Mouse (Mus musculus) kidney, adult 9 months (tissue): ENCODE measurements around the gene Tmem233.

ENCODE experiments used
- DNase-seq: peaks from one replicate; pipeline ENCODE4 v3.0.0; 2022

Gene Tmem233

GRCm38 (mm10) chr5:116026561-116026960, 56.5 kb downstream of the Tmem233 start:
- no peak for DNase-seq

DNA sequence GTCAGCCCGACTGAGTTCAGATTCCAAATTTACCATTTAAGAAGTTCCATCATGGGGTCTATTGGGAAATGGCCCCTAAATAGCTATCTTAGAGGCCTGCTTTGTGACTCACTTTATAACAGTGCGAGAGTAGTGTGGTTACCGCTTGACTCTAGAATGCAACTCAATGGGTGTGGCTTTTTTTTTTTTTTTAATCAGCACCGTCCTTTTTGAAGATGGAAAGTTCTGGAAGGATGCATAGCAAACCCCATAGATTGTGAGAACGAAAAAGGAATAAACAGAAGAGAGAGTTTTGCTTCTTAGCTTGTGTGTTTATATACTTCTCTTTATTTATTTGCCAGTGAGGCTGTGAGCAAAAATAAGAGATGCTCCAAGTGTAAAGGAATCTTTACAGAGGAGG, 56.9 kb downstream of the Tmem233 start:
- DNase-seq = no peak

- peak; percentile 95 for DNase-seq
Observed at GRCm38 (mm10) chr5:116024327-116024739, 58.7 kb downstream of the Tmem233 start, which contains the start of gene Prkab1. TSS of gene Prkab1 (minus strand) at chr5:116024508.

DNA sequence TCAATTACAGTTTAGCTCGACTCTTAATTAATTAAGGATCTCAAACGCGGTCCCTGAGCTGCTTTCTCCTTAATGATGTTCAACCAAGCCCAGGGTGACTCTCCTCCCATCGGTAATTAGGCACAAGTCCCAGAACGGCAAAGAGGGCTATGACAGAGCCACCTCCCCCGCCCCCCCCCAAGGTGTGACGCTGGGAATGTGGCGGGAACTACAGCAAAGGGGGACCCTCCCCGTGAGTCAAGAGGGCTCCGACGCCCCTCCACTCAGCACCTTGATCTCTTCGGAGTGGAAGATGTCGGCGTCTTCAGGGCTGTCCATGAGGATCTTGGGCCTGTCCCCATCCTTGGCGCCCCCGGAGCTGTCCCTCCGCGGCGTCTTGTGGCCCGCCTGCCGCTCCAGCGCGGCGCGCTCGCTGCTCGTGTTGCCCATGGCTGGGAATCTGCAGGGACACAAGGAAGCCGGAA, 59.2 kb downstream of the Tmem233 start:
- DNase-seq = peak; percentile 52

DNA sequence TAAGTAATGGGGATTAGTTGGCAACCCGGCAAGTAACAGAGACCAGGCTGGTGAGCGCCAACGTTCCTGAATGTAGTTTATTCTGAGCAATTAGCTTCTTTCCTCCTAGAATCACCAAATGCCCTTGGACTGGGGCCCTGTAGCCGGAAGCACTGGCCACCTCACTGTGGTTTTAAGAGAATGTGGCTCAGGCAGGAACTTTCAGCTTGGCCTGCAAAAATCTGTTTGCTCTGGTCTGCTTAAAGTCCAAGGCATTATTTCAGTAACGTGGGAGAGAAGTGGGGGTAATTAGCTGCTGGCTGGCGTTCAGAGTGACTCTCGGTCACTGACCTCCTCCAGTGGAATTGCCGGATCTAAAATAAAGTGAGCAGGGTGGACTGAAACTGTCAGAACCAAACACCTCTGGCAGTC, 59.8 kb downstream of the Tmem233 start:
- DNase-seq = peak; percentile 84

- peak; percentile 44 for DNase-seq
Observed at GRCm38 (mm10) chr5:116022658-116023200, 60.3 kb downstream of the Tmem233 start.

- peak; percentile 11 for DNase-seq
Observed at GRCm38 (mm10) chr5:116022131-116022530, 60.9 kb downstream of the Tmem233 start.

DNA sequence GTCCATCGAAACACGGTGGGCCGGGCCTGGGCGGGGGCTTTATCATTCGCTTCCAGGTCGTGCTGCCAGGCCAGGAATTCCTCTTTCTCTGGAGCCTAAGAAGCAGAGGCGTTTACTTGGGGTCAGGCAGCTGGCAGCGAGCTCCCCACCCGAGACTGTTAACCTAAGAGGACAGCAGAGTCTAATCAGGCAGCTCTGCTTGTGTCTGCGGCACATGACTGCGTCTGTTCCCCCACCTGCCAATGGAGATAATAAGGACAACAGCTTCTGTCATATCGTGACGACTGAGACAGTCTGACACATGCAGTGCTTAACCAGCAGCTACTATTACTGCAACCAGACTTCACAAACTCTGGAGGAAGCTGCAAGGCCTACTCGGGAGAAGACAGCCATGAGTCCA, 61.5 kb downstream of the Tmem233 start:
- DNase-seq = no peak

- peak; percentile 83 for DNase-seq
Observed at GRCm38 (mm10) chr5:116019371-116019770, 63.7 kb downstream of the Tmem233 start.

- peak; percentile 91 for DNase-seq
Observed at GRCm38 (mm10) chr5:116018784-116019183, 64.3 kb downstream of the Tmem233 start.

DNA sequence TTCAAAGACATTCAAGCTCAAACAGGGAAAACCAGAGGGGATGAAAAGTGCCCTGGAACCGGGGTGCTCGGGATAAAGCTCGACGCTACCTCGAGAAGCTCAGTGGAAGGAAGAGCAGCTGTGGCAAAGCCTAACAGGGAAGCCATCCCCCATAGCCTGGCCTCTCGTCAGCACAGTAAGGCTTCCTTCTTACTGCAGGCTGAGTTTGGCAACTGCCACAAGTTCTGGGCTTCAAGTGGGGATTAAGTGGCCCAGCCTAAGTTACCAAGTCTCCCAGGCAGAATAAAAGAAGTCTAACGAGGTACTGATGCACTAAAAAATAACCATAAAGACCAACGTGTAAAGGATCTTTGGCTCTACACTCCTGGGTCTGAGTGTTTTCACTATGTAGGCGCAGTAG, 64.8 kb downstream of the Tmem233 start:
- DNase-seq = no peak

DNA sequence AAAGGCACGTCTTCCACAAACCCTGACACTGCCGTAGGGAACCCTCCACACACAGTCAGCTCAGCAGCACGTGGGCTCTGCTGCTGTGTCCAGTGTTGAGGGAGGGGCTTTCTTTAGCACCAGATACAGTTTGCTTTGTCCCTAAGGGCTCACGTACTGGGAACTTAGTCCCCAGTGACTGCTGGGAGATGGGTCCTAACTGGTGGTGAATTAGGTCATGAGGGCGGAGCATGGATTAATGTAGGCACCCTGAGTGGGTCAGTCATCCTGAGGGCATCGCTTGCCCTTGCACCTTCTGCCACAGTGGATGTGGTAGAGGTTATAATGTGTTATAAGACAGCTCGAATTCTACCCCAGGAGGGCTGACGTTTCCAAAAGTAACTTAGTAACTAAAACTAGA, 65.7 kb downstream of the Tmem233 start:
- DNase-seq = no peak

GRCm38 (mm10) chr5:116016542-116016941, 66.5 kb downstream of the Tmem233 start:
- no peak for DNase-seq

DNA sequence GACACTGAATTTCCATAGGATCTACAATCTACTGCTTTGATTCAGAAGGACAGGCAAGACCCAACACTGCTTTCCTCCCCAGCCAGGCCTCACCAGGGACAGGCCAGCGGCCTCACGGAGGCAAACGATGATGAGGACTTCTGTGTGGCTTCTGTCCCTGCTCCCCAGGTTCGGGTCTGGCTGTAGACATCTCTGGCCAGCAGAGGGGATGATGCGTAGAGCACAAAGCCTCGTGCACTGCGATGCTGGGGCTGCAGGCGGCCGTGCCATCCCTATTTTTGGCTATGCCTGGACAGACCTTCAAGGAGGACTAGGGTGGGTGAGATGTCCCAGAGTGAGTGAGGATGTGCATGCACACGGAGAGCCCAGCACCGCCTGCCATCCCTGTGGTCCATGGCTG, 68.8 kb downstream of the Tmem233 start:
- DNase-seq = no peak

DNA sequence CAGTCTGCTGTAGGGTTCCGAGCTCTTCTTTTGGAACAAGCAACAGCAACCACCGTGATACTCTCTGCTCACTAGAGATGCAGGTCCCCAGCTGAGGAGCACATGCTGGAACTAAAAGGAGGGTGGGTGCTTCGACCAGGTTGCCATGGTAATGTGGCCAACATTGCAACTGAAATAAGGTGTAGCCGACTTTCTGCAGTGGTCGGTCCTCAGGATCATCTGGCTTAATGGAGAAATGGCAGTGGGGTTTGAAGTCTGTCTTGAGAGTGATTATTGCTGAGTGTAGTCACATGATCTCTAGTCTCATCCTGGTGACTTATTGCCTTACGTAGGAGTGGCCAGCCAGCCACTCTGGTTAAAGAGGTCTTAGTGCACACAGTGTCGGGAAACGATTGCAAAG, 69.2 kb downstream of the Tmem233 start:
- peak; percentile 12 for DNase-seq

DNA sequence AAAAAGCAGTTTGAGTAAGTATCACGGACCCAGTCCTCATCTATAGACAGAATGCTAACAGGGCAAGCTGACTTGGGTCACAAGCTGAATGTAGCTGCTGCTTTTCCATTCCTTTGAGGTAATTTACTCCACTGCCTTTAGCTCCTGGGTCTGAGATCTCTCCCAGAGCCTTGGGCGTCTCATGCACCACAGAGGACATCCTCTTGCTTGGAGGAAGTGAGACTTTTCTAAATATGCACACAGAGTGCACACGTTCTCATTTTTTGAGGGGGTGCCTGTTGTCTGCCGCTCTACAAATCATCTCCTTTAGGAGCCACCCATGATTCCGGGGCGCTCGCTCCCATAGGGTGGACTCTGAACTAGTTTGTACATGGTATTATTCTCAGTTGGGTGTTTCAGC, 70.5 kb downstream of the Tmem233 start:
- DNase-seq = no peak

GRCm38 (mm10) chr5:116011700-116012099, 71.3 kb downstream of the Tmem233 start:
- DNase-seq = no peak

DNA sequence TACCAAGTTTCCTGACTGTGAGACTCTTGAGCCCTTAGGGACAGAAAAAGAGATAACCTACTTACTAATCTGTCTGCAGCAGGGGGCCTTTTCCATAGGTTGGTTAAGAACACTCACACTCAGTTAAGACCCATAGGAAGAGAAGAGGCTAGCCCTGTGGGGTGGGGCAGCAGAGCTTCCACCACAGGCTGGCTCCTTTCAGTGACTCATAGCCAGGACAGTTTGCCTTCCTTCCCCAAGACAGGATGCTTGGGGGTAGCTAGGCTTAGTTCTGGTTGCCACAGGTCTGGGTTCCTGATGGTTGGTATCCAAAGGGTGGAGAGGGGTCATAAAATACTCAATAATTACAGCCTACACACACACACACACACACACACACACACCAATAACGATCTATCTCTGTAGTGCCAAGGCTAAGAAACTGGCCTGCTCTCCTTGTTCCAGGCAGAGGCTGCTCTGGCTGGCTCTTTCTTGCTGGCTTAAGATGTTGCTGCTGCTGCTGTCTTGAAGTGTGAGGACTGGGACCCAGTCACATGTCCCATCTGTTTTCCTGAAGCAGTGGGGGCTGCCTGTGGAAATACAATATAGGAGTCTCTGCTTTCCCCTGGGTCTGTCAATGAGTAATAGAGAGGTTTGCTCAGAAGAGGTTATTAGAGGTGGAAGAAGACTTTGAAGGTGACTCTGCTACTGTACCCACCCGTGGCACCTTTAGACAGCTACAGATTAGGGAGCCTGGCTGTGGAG, 73.0 kb downstream of the Tmem233 start:
- peak; percentile 34 for DNase-seq

- DNase-seq = peak; percentile 39
Observed at GRCm38 (mm10) chr5:116009091-116009851, 73.8 kb downstream of the Tmem233 start.

DNA sequence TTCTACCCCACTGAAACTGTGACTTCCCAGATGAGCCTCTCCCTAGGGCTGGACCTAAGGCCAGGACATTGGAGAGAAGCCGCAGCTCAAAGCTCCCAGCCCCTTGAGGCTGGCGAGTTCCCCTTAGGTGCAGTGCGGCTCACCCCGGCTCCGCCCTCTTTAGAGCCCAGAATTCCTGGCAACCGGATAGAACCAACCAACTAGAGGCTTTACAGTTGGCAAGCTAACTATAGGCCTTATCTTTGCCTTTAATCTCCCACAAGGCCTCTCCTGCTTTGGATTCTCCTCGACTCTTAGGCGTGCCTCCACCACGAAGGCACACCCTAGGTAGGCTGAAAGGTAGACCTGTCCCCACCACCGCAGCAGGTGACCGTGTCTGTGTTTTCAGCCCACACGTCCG, 75.3 kb downstream of the Tmem233 start:
- DNase-seq = peak; percentile 44

GRCm38 (mm10) chr5:116006324-116007099, 76.5 kb downstream of the Tmem233 start:
- DNase-seq = peak; percentile 49

- no peak for DNase-seq
Observed at GRCm38 (mm10) chr5:116004271-116004670, 78.8 kb downstream of the Tmem233 start.

DNA sequence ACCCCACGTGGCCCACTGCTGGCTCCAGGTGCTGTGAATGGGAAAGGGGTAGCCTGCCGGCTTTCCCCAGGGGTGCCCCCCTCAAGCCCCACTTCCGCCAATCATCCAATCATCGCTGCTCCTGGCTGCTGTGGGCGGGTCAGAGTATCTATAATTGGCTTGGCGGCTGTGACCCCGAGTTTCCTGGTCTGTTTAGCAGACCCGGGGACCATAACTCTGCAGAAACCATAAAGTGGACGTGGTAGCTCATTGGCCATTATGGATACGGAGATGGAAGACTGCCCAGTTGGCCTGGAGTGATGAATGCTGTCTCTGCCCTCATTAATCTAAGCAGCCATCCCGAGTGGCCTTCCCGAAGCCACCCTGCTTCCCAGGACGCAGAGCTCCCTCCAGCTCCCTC, 79.2 kb downstream of the Tmem233 start:
- no peak for DNase-seq
